Mouse (Mus musculus) thymus, postnatal 10 days (tissue): ENCODE data around the gene Wdtc1.
A peak's percentile ranks its signal among the peaks of the same experiment; 100 is the strongest.

Experiments used
- DNase-seq, 2 experiments: peaks; one replicate each; pipeline ENCODE4 v3.0.0; 2021; ENCODE audit warnings: low spot score in 2 of 2

The Wdtc1 gene

GRCm38 (mm10) chr4:133353367-133354365 is at the start of gene Wdtc1:
Gene Wdtc1 (minus strand): TSS chr4:133353481.
- DNase-seq, result no peak

- DNase-seq, result no peak
Measured at GRCm38 (mm10) chr4:133402011-133402410, 48.7 kb upstream of the Wdtc1 start.

DNA sequence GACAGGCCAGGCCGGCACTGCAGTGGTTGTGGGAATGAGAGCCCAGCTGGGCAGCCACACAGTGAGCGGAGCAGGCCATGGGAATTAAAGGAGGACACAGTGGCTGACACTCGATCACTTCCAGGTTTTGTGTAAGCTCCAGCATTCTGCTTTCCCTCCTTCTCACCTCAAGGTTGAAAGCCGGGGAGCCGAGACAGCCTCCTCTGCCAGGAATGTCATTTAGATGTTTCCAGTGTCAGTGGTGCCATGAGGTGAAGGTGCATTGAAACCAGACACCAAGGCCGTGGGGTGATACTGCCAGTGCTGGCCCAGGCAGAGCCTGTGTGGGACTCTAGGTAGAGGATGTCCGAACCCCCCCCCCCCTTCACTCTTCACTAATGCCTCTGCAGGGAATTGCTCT is 46.8 kb upstream of the Wdtc1 start:
- DNase-seq, result no peak

- no peak for DNase-seq
Measured at GRCm38 (mm10) chr4:133399509-133399908, 46.2 kb upstream of the Wdtc1 start.

- DNase-seq, result no peak
Measured at GRCm38 (mm10) chr4:133398619-133399018, 45.3 kb upstream of the Wdtc1 start.

- no peak for DNase-seq
Measured at GRCm38 (mm10) chr4:133397961-133398360, 44.7 kb upstream of the Wdtc1 start.

DNA sequence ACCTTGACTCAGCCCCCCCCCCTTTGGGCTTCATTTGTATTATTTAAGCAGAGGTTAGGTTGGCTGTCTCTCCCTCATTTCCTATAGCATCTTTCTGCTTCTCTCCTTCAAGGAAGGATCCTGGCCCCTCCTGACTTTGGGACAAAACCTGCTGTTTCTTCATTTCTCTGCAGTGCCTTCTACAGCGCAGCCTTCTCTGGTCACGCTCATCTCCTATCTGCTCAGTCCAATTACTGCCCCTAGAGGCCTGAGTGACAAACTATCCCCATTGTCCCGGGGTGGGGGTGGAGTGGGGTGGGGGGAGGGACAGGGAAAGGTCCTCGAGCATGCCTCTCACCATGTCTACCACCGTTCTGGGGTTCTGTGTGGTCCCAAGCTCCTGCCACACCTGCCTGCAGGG is 44.0 kb upstream of the Wdtc1 start:
- DNase-seq, result no peak

DNA sequence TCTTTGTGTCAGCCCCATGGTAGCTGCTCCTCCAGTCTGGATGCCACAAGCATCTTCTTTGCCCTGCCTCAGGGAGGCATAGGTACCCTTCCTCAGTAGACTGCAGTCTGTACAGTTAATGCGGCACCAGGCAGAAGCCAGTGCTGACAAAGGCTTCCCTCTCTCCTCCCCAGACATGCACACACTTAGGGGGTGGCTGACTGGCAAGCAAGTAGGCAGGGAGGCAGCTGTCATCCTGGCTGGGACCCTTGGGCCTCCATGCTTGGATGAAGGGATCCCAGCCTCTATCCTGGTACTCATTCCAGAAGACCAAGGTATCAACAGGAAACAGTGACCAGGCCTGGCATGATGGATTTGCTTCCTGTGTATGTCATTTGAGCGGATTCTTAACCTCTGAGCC is 42.8 kb upstream of the Wdtc1 start:
- no peak for DNase-seq

DNA sequence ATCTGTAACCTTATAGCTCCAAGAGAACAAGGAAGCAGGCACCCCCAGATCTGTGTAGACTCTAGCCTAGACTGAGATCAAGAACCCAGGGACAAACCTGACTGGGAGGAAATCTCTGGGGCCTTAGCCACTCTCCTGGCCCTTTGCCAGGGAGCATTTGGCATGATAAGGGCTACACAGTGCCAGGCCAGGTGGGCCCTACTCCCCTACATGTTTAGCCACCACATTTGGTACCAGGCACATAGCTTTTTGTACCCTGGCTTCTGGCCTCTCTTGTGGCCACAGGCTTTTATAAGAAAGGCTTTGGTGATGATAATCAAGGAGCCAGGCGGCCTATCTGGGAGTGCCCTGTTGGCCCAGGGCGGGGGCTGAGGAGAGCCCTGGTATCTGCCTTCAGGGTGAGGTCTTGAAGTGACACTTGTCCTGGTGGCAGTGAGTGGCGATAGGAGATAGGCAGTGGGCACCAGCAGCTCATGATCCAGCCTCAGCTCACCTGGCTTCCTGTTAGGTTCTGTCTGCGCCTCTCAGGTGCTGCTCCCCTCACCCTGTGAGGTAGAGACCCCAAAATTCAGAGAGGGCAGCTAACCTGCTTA is 41.8 kb upstream of the Wdtc1 start:
- DNase-seq, result no peak

- no peak for DNase-seq
Measured at GRCm38 (mm10) chr4:133391185-133392040, 38.1 kb upstream of the Wdtc1 start.

- no peak for DNase-seq
Measured at GRCm38 (mm10) chr4:133390585-133390984, 37.3 kb upstream of the Wdtc1 start.

GRCm38 (mm10) chr4:133390042-133390441 is 36.8 kb upstream of the Wdtc1 start:
- no peak for DNase-seq

- DNase-seq, result no peak
Measured at GRCm38 (mm10) chr4:133388781-133389552, 35.7 kb upstream of the Wdtc1 start.

DNA sequence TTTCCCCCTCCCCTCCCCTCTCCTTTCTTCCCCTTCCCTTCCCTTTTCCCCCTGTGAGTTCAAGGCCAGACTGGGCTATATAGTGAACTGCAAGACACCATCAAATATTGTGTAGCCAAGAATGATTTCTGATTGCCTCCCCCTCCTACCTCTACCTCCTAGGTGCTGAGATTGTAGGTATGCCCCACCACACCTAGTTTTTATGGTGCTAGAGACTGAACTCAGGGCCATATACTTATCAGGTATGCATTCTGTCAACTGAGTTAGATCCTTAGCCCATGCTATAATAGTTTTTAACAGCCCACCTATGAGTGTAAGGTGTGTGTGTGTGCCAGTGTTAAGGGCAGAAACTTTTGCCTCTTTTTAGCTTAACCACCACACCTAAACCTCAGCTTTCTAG is 33.8 kb upstream of the Wdtc1 start:
- no peak for DNase-seq

DNA sequence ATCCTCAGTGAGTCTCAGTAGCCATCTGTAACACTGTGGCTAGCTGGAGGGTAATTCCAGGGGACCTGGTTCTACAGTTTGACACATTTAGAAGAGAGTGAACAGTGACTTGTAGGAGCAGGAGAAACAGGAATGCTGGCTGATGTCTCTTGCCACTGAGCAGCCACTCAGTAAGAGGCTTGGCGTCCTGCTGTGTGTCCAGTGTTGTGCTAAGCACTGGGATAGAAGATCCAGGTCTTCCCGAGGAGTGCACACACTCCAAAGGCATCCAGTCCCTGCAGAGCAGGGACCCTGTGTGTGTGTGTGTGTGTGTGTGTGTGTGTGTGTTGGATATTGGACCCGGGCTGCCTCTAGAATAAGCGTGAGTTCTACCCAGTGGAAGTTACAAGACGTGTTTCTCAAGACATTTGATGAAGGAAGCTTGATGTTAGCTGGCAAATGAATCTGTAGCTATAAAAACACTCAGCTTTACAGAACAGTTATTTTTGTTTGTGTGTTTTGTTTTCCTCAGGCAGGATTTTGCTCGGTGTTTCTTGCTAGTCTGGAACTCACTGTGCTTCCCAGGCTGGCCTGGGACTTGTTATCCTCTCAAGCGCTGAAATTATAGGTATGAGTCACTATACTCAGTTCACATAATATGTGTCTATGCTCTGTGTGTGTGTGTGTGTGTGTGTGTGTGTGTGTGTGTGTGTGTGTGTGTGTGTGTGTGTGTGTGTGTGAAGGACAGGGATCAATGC is 32.9 kb upstream of the Wdtc1 start:
- DNase-seq, result no peak

DNA sequence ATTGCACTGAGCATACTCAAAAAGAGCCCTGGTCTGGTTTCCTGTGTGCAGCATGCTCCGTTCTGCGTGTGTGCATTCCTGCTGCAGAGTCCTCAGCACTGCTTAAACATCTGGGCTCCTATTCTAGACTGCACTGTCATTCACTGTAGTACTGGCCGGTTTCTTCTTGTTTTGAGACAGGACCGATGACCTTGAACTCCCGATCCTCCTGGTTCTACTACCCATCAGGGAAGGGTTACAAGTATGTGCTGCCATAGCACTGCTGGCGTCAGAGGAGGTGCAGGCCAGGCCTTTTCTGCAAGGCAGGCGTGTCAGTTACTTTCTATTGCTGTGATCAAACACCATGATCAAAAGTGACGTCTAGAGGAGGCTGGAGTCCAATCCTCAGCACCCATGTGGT is 27.9 kb upstream of the Wdtc1 start:
- no peak for DNase-seq

DNA sequence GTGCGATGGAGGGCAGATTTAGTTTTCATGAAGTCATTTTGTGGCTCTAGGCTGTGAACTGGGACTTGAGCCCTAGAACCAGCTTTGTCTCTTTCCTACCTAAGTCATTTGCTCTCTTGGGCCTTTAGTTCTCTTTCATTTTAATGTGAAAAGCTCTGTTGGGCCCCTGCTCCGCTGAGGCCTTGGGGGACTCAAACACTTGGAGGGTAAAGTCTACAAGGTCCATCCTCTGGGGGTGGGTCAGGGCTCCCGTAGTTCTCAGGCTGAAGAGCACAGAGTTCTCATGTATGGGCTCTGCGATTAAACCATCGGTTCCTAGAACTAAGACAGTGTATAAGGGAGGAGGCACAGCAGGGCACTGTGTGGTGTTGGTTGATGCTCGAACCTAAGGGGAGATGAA is 27.3 kb upstream of the Wdtc1 start:
- DNase-seq, result no peak

DNA sequence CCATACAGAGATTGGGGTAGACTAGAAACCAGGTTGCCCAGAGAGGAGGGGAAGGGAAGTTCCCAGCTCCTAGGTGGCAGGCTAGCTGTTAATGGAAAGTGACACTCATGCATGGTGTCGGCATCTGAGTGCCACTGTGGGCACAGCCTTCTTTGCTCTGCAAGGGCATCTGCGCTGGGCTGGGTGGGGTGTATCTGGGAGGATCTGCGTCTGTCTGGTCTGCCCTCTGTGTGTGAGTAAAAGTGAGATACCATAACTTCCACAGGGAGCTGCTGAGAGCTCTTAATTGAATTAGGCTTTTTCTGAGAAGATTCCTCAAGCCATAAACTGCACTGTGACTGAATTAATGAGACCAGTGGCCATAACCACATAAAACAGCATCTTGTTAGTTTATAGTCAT is 26.6 kb upstream of the Wdtc1 start:
- no peak for DNase-seq

- DNase-seq, result no peak
Measured at GRCm38 (mm10) chr4:133379046-133379347, 25.7 kb upstream of the Wdtc1 start.

DNA sequence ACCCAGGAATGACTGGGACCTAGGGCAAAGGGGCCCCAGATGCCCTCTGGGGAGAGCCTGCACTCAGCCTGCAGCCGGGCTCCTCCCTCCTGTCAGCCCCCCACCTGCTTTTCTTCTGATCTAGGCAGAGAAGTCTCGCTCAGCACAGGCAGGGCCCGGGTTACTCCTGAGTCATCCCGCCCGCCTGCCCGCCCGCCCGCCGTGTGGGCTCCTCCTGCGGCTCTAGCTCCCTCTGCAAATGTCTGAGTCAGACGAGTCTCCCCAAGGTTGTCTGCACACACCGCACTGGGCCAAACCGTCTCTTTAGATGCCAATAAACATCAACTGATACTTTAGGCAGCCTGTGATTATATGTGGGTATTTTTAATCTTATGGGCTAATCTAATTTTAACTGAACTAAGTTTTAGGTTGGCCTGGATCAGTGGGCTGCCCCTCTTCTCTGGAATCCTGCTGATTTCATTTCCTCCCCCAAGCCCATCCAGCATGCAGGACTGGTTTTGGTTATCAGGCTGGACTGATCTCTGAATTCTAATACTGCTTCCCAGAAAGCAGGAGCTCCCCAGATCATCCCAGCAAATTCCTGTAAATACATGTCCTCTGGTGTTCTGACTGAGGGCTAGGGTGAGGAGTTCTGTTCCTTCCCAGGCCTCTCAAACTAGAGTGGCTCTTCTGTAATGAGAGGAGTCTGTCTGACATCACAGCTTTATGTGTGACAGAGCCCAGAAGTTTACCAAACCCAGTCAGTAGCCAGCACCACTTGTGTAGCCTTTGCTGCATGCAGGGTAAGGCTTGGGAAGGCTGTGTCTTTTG is 25.2 kb upstream of the Wdtc1 start:
- DNase-seq, result peak; percentile 60 to 68
